Mouse (Mus musculus): ENCODE measurements around the gene Galk2. TPM values are rescaled to one million over a fixed set of nuclear protein-coding genes. Genes with fewer than 3 reads are reported as not detected.

The Galk2 gene
- polyA plus RNA-seq (2012; rRNA removed) = 18.5 and 27.1 TPM in 2 replicates

DNA sequence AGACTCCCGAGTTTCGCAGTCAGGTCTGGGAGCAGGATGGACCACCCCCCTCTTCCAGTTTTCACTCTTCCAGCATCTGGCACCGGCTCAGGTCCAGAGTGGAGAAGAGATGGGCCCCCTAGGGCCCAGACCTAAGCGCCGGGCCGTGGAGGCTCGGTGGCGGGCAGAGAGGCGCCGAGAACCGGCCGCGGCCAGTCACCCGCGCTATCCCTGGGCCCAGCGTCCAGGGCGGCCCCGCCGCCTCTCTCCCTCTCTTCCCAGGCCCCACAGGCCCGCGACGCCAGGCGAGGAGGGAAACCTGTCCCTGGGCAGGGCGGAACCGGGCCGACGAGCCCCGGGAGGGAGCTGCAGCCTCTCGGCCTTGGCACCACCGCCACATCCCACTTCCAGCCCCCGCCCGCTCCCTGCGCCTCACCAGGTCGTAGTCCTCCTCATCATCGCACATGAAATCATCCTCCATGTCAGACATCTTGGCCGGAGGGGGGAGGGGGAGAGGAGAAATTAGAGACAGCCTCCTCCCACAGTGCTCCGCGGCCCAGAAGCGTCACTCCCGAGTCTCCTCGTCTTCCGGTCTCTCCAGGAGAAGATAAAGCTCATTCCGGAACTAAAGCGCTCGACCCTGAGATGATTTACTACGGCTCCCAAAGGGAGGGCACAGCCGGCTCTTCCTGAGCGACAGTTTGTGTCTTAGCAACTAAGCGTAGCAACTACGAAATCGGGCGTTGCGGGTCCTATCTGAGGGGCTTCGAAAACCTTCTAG lies at the start of gene Galk2, which contains the start of gene Cops2:
Gene Galk2, plus strand, starts transcription at position 589 of the 760 bp plus-strand sequence.
Gene Cops2, minus strand, starts transcription at position 619 of the 760 bp plus-strand sequence.

Other genes with a start within 250 kb of the Galk2 start
- 9.9 and 14.1 TPM in 2 replicates for gene Cep152, start 234.0 kb upstream of the Galk2 start, polyA plus RNA-seq (2012; rRNA removed)
- 184 and 265 TPM in 2 replicates for gene Eid1, start 186.0 kb upstream of the Galk2 start, polyA plus RNA-seq (2012; rRNA removed)
- 1.0 and 1.7 TPM in 2 replicates for gene Shc4, start 135.0 kb upstream of the Galk2 start, polyA plus RNA-seq (2012; rRNA removed)
- 15.1 and 18.5 TPM in 2 replicates for gene Secisbp2l, start 76.2 kb upstream of the Galk2 start, polyA plus RNA-seq (2012; rRNA removed)
- gene Cops2, start within 50 bp of the Galk2 start, polyA plus RNA-seq (2012; rRNA removed) = 94.9 and 111 TPM in 2 replicates
- gene Fgf7, start 175.5 kb downstream of the Galk2 start, polyA plus RNA-seq (2012; rRNA removed) = 1.2 and 2.0 TPM in 2 replicates

All from central nervous system, embryonic 11.5 days (tissue).